Mouse (Mus musculus) limb, embryonic 10.5 days (tissue): ENCODE results near the gene Sash1. TPM values are rescaled to one million over a fixed set of nuclear protein-coding genes. Genes with fewer than 3 reads are reported as not detected.

ENCODE experiments used
- DNase-seq: peaks from one replicate; pipeline ENCODE4 v3.0.0-alpha.2; 2017; ENCODE audit warnings: low spot score
- H3K27ac ChIP-seq: fragments of 300-500 bp; sonication (generic); 2 replicates; pipeline ENCODE4 v1.5.1; 2016; ENCODE audit warnings: mild to moderate bottlenecking
- H3K27me3 ChIP-seq: fragments of 300-500 bp; sonication (generic); 2 replicates; pipeline ENCODE4 v1.6.1; 2016; ENCODE audit warnings: low read depth, mild to moderate bottlenecking; ENCODE audit not compliant: poor library complexity, severe bottlenecking
- H3K36me3 ChIP-seq: fragments of 300-500 bp; sonication (generic); 2 replicates; pipeline ENCODE4 v1.6.1; 2016; ENCODE audit warnings: mild to moderate bottlenecking, moderate library complexity
- H3K4me1 ChIP-seq: fragments of 300-500 bp; sonication (generic); 2 replicates; pipeline ENCODE4 v1.6.1; 2016
- H3K4me3 ChIP-seq: fragments of 300-500 bp; sonication (generic); 2 replicates; pipeline ENCODE4 v1.5.1; 2016; ENCODE audit warnings: mild to moderate bottlenecking, moderate library complexity
- H3K9me3 ChIP-seq: fragments of 300-500 bp; sonication (generic); replicated peaks from 2 replicates; pipeline ENCODE4 v1.6.1; 2016; ENCODE audit warnings: mild to moderate bottlenecking
- WGBS: fragments of 180-500 bp; shearing (Covaris S2); methylation state at CpG from one replicate; pipeline ENCODE4 v1.1.7; 2016; 5-methylcytosine and 5-hydroxymethylcytosine counted together
- polyA plus RNA-seq: library from polyadenylated mRNA; unstranded; fragments of >200 nt; fragmentation: Nextera tagmentation; extraction: Ambion mirVana; gene quantifications from 2 replicates; pipeline ENCODE4 v1.2.1, GENCODE M21; 2016

The Sash1 gene
- polyA plus RNA-seq, 1 experiment from 2014 or later: 4.7 TPM

DNA sequence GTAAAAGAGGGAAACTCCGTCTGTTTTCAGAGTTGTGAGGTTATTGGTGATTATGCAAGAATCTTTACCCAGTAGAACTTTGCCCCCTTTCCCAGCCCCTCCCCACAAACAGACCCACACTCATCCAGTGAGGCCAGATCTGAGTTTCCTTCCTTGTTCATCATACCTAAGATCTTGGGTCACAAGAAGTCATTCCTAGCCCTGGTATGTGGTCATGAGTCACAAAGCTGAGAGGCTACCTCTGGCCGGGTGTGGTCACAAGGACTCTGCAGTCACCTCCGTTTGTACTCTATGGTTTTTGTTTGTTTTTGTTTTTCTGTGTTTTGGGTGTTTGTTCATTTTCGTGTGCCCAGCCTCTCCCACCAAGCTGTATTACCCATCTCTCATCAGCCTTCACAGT is 4.6 kb upstream of the Sash1 start:
- no peaks in the 10 kb centered on the region for H3K36me3 ChIP-seq
- H3K27ac ChIP-seq: no peak overlapping the region
- no peaks in the 10 kb centered on the region for H3K27me3 ChIP-seq
- DNase-seq: no peak
- no peaks in the 10 kb centered on the region for H3K9me3 ChIP-seq
- peaks cover 24% of the 10 kb centered on the region for H3K4me1 ChIP-seq
- WGBS: 83% methylated on average over 4 of the region's 4 CpGs
- H3K4me3 ChIP-seq: no peak overlapping the region

DNA sequence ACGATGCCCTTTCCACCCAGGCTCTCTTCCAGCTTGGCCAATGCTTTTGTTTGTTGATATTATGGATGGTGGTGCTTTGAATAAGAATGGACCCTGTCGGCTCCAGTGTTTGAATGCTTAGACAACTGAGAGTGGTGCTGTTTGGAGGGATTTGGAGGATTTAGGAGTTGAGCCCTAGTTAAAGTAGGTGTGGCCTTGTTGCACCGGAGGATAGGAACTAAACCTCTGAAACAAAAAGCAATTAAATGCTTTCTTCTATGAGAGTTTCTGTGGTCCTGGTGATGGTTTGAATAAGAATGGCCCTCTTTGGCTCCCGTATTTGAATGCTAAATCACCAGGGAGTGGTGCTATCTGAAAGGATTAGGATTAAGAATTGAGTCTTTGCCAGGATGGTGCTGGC is 3.5 kb upstream of the Sash1 start:
- DNase-seq: no peak
- Histone ChIP-seq H3K4me1 (peaks cover 24% of the 10 kb centered on the region), H3K27me3 (no peaks in the 10 kb centered on the region), H3K4me3 (no peak overlapping the region), H3K36me3 (no peaks in the 10 kb centered on the region), H3K27ac (no peak overlapping the region), H3K9me3 (no peaks in the 10 kb centered on the region)
- 70% methylated on average over 4 of the region's 4 CpGs for WGBS

DNA sequence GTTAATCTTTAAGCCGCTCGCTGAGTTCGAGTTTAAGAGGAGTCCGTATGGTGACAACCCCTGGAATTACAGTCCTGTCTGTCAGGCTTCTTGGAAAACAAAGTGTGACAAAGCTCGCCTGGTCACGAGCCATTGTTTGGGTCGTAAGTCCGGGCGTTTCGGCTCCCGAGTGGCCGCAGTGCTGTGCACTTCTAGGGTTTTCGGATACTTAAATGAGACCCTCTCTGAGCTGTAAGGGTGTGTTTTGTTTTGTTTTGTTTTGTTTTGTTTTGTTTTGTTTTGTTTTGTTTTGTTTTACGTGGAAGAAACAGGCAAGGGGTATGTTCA is 621 bp upstream of the Sash1 start:
- WGBS: under 1% methylated on average over 14 of the region's 14 CpGs
- Histone ChIP-seq H3K9me3 (no peaks in the 10 kb centered on the region), H3K4me3 (peak overlapping the region; percentile 73), H3K27me3 (no peaks in the 10 kb centered on the region), H3K4me1 (peaks cover 52% of the 10 kb centered on the region), H3K27ac (peak overlapping the region; percentile 99), H3K36me3 (no peaks in the 10 kb centered on the region)
- no peak for DNase-seq

DNA sequence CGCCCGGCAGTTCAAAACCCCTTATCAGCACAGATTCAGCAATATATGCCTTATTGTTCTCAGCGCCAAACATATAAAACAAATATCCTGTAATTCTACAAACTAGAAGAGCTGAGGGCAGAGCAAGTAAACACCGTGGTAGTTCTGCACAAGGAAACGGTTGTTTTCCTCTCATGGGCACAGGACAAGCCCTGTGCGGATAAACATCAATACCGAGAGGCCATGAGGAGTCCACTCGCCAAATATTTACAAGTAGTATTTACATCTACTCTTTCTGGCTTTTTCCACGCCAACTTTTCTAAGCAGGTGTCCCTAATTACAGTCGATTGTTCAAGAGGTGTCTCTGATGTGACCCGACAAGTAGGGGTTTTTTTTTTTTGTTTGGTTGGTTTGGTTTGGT is 669 bp downstream of the Sash1 start:
- peaks cover 7% of the 10 kb centered on the region for H3K36me3 ChIP-seq
- peak overlapping the region; percentile 73 for H3K4me3 ChIP-seq
- H3K27me3 ChIP-seq: no peaks in the 10 kb centered on the region
- H3K27ac ChIP-seq: peak overlapping the region; percentile 99
- peaks cover 62% of the 10 kb centered on the region for H3K4me1 ChIP-seq
- H3K9me3 ChIP-seq: no peaks in the 10 kb centered on the region
- DNase-seq: no peak
- 1% methylated on average over 11 of the region's 11 CpGs for WGBS

DNA sequence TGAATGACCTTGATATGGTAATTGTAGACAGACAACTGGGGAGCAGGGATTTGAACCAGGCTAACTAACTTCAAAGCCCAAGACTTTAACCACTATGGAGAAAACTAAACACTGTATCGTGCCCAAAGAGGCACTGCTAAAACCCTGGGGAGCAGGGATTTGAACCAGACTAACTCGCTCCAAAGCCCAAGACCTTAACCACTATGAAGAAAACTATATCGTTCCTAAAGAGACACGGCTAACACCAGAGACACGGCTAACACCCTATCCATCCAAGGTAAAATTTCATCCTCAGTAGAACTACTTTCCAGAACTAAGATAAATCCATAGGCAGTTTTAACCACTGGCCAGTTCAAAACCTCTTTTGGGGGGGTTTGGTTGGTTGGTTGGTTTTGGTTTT is 1.3 kb downstream of the Sash1 start:
- WGBS: 38% methylated on average over 5 of the region's 5 CpGs
- no peak overlapping the region for H3K27ac ChIP-seq
- no peaks in the 10 kb centered on the region for H3K27me3 ChIP-seq

DNA sequence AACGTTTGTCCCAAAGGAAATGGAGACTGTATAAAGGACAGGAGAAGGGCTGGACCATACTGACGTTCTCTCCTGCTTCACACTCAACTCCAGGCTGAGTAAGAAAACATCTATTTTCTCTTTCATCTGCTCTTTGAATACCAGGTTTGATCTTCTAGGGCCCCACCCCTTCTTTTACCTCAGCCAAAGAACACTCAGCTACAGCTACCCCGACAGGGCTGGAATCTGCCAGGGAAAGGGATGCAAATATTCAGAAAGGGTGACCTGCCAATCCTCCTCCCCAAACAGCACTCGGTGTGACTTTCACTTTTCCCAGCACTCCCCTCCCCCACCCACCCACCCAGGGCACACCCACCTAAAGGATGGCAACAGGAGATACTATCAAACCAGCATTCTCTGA is 2.2 kb downstream of the Sash1 start:
- 4% methylated on average over 4 of the region's 4 CpGs for WGBS
- Histone ChIP-seq H3K27me3 (no peaks in the 10 kb centered on the region), H3K4me3 (peak overlapping the region; percentile 73), H3K4me1 (peaks cover 71% of the 10 kb centered on the region), H3K9me3 (no peaks in the 10 kb centered on the region), H3K27ac (peak overlapping the region; percentile 30), H3K36me3 (peaks cover 12% of the 10 kb centered on the region)
- DNase-seq: no peak

More for the DNA sequence above, 1.3 kb downstream of the Sash1 start:
- Histone ChIP-seq H3K36me3 (peaks cover 7% of the 10 kb centered on the region), H3K4me3 (peak overlapping the region; percentile 73), H3K9me3 (no peaks in the 10 kb centered on the region), H3K4me1 (peaks cover 62% of the 10 kb centered on the region)
- no peak for DNase-seq

DNA sequence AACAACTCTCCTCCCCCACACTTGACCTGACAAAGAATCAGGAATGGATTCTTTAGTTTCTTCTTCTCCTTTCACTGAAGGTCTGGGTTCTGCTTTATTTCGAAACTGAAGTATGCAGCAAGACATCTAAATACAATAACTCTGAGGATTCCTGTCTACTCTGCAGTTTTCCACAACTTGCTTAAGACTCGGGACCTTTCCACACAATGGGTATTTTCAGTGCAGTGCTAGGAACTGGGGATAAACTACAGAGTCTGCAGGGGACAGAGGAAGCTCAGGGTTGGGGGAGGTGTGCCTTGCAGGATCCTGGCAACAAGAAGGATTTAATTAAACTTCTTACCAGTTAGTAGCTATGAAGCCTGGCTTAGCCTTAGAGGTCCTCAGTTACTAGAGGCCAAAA is 4.1 kb downstream of the Sash1 start:
- DNase-seq: no peak
- peaks cover 20% of the 10 kb centered on the region for H3K36me3 ChIP-seq
- H3K4me1 ChIP-seq: peaks cover 57% of the 10 kb centered on the region
- H3K27ac ChIP-seq: 0 out of 2 replicates have a peak overlapping the region, but pooled peaks have one; percentile 50
- no peak overlapping the region for H3K4me3 ChIP-seq
- H3K27me3 ChIP-seq: no peaks in the 10 kb centered on the region
- H3K9me3 ChIP-seq: no peaks in the 10 kb centered on the region
- WGBS: 27% methylated on average over 2 of the region's 2 CpGs

DNA sequence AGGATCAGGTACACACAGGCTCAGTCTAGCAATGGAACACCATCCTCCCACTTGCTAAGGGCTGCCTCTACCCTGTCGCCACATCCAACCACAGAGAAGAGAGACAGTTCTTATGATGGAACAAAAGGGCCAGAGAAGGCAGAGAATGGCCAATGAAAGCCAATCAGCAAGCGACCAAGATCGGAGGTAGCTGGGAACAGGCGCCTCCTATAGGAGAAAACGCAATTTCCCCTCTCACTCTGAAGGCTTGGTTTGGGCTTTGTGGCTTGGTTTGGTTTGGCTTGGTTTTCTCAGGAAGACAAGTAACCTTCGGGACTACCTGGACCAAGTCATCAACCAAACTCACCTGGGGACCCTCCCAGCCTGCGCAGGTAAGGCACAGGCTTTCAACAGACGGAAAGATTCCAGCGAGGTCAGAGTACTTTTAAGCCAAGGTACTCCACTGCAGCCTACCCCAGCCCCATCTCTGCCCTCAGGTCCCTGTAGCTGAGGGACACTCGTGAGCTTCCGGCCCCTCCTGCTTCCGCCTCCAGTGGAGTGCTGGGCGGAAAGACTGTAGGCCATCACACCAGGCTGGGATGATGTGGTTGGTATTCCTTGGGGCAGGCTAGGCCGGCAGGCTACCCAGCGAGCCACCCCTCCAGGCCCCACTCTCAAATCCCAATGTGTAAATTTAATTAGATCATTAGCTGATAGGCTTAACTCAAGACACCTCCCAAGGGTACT is 4.8 kb downstream of the Sash1 start:
- peak overlapping the region; percentile 50; the same call in 1 of the 2 replicates for H3K27ac ChIP-seq
- H3K4me1 ChIP-seq: peaks cover 57% of the 10 kb centered on the region
- peaks cover 26% of the 10 kb centered on the region for H3K36me3 ChIP-seq
- WGBS: 54% methylated on average over 15 of the region's 15 CpGs
- H3K9me3 ChIP-seq: no peaks in the 10 kb centered on the region
- H3K4me3 ChIP-seq: no peak overlapping the region
- DNase-seq: no peak
- no peaks in the 10 kb centered on the region for H3K27me3 ChIP-seq

DNA sequence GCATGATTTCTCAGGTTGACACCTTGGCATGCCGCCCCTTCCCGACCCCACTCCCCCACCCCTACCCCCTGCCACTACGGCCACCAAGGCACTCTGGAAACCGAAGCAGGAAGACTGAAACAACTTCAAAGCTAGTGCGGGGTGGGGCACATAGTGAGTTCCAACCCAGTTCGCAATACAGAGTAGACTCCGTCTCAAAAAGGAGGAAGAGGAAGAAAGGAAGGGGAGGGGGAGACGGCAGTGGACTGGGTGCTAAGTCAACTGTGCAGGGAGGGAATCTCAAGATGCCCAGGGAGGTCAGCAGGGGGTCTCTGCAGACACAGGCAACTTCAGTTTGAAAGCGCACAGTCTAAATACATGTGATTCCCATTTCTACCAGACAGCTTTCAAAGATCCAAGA is 7.0 kb downstream of the Sash1 start:
- 19% methylated on average over 9 of the region's 9 CpGs for WGBS
- Histone ChIP-seq H3K27me3 (no peaks in the 10 kb centered on the region), H3K27ac (peak overlapping the region; percentile 64), H3K4me3 (no peak overlapping the region), H3K4me1 (peaks cover 47% of the 10 kb centered on the region), H3K36me3 (peaks cover 27% of the 10 kb centered on the region), H3K9me3 (no peaks in the 10 kb centered on the region)
- no peak for DNase-seq

DNA sequence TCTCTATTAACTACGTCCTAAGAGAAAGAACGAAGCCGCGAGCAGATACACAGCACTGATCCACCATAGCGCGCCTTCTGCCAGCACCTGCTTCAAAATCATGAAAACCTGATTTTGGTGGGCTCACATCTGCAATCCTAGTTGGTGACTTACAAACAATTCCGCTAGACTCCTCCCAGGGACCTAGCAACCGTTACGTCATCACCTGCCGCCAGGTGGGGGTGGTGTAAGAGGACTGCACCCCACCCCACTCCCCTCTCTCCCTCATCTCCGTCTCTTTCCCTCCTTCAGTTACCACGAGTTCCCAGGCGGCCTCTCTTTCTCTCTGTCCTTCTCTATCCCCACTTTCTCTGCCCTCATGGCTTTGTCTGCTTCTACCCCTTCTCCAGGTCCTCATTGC is 7.5 kb downstream of the Sash1 start:
- DNase-seq: no peak
- no peaks in the 10 kb centered on the region for H3K9me3 ChIP-seq
- 68% methylated on average over 13 of the region's 13 CpGs for WGBS
- peak overlapping the region; percentile 64 for H3K27ac ChIP-seq
- peaks cover 43% of the 10 kb centered on the region for H3K4me1 ChIP-seq
- no peak overlapping the region for H3K4me3 ChIP-seq
- peaks cover 27% of the 10 kb centered on the region for H3K36me3 ChIP-seq
- no peaks in the 10 kb centered on the region for H3K27me3 ChIP-seq

DNA sequence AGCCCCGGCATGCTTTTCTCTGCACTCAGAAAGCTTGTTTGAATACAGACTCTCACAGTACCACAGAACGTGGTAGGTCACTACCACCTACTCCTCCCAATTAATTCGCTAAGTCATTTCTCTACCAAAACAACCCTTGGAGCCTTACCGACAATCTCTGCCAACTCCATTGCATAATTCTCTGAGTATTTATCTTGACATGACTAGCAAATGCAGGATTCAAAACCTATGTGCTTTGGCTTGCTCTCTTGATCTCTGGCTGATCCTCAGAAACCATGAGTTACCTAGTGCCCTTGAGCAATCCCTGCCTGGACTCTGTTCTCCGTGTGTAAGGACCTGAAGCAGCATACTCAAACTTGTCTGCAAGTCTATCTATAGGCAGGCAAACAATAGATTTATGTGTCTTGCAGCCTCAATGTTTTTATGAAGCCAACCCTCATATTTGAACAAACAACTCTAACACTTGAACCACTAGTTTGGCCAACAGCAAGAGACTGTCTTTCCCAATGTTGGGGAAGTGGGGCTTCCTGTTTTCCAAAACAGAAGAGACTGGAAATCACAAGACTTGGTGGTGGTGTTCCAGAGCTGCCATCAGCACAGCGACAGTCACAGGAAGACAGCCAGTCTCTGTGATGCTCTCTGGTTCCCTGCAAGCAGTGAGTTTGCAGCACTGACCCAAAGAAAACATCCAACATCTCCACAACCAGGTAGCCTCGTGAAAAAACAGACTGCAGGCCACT is 12.1 kb downstream of the Sash1 start:
- Histone ChIP-seq H3K27ac (no peak overlapping the region), H3K36me3 (peaks cover 23% of the 10 kb centered on the region), H3K9me3 (no peaks in the 10 kb centered on the region), H3K4me3 (no peak overlapping the region), H3K4me1 (peaks cover 5% of the 10 kb centered on the region), H3K27me3 (no peaks in the 10 kb centered on the region)
- DNase-seq: no peak
- 89% methylated on average over 7 of the region's 7 CpGs for WGBS

DNA sequence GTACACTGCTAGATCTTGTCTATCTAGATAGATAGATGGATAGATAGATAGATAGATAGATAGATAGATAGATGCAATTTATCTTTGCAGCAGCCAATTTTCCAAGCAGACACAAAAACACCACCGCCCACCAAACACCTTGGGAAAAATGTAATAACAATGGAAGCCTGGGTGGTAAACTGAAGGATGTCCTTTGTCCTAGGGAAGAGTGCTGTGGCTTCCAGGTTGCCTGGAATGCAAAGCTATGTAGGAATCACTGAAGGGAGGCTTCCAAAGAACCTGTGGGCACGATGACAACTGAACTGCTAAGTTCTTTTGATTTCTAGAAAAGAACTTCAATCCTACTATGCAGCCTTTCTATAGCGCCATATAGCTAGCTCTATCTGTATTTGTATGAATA is 13.1 kb downstream of the Sash1 start:
- no peaks in the 10 kb centered on the region for H3K27me3 ChIP-seq
- 92% methylated on average over 3 of the region's 3 CpGs for WGBS
- peaks cover 26% of the 10 kb centered on the region for H3K36me3 ChIP-seq
- no peak for DNase-seq
- H3K4me3 ChIP-seq: no peak overlapping the region
- no peak overlapping the region for H3K27ac ChIP-seq
- no peaks in the 10 kb centered on the region for H3K9me3 ChIP-seq
- H3K4me1 ChIP-seq: no peaks in the 10 kb centered on the region

DNA sequence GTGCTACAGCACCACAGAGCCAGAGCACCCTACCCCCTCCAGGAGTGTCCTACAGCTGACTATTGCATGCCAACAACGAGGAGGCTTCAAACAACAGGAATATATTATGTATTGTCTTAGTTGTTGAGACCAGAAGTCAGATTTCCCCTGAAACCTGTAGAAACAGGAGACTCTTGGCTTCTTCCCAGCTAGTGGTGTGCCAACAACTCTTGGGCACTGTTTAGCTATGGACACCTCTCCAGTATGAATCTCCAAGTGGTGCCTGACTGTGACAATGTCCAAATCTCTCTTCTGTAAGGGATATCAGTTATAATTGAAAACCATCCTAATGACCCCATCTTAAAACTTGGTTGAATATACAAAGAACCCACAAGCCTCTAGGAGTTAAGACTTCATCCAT is 13.9 kb downstream of the Sash1 start:
- Histone ChIP-seq H3K27ac (no peak overlapping the region), H3K27me3 (no peaks in the 10 kb centered on the region), H3K36me3 (peaks cover 21% of the 10 kb centered on the region), H3K9me3 (no peaks in the 10 kb centered on the region), H3K4me1 (0 out of 2 replicates have a peak, but pooled peaks cover 3% of the 10 kb centered on the region), H3K4me3 (no peak overlapping the region)
- DNase-seq: no peak
- WGBS: 93% methylated on average over 1 of the region's 1 CpGs
